Mouse (Mus musculus) hindbrain, embryonic 14.5 days (tissue): ENCODE measurements around the gene Tbcc. TPM values are rescaled to one million over a fixed set of nuclear protein-coding genes. Genes with fewer than 3 reads are reported as not detected.

Experiments used
- ATAC-seq: fragments of 200-750 bp; cut with Nextera tagmentation; 2 replicates; pipeline ENCODE4 v1.8.0; 2017; ENCODE audit warnings: moderate number of reproducible peaks, mild to moderate bottlenecking, moderate TSS enrichment, moderate library complexity; ENCODE audit not compliant: low FRiP score
- DNase-seq: peaks from one replicate; pipeline ENCODE4 v3.0.0-alpha.2; 2015; ENCODE audit warnings: low spot score
- H3K27ac ChIP-seq: fragments of 300-500 bp; sonication (generic); 2 replicates; pipeline ENCODE4 v1.5.1; 2014; ENCODE audit warnings: mild to moderate bottlenecking, moderate library complexity
- H3K27me3 ChIP-seq: fragments of 300-500 bp; sonication (generic); 2 replicates; pipeline ENCODE4 v1.6.1; 2014; ENCODE audit warnings: mild to moderate bottlenecking, low read length, mixed read lengths; ENCODE audit not compliant: control insufficient read depth, insufficient read depth
- H3K36me3 ChIP-seq: fragments of 300-500 bp; sonication (generic); replicated peaks from 2 replicates; pipeline ENCODE4 v1.6.1; 2014; ENCODE audit not compliant: control insufficient read depth, insufficient read depth
- H3K4me1 ChIP-seq: fragments of 300-500 bp; sonication (generic); replicated peaks from 2 replicates; pipeline ENCODE4 v1.6.1; 2014; ENCODE audit warnings: antibody characterized with exemption, low read length, mixed read lengths; ENCODE audit not compliant: control insufficient read depth, insufficient read depth
- H3K4me2 ChIP-seq: fragments of 300-500 bp; sonication (generic); replicated peaks from 2 replicates; pipeline ENCODE4 v1.6.1; 2014; ENCODE audit warnings: mild to moderate bottlenecking, moderate library complexity
- H3K4me3 ChIP-seq: fragments of 300-500 bp; sonication (generic); replicated peaks from 2 replicates; pipeline ENCODE4 v1.5.1; 2014; ENCODE audit warnings: mild to moderate bottlenecking, low read length
- H3K9ac ChIP-seq: fragments of 300-500 bp; sonication (generic); 2 replicates; pipeline ENCODE4 v1.6.1; 2014
- H3K9me3 ChIP-seq: fragments of 300-500 bp; sonication (generic); 2 replicates; pipeline ENCODE4 v1.6.1; 2016; ENCODE audit warnings: low read length; ENCODE audit not compliant: control insufficient read depth
- WGBS: fragments of 180-500 bp; shearing (Covaris S2); extraction: QIAGEN DNeasy Blood & Tissue Kit; methylation state at CpG from one replicate; pipeline ENCODE4 v1.1.7; 2014; 5-methylcytosine and 5-hydroxymethylcytosine counted together
- polyA plus RNA-seq: library from polyadenylated mRNA; unstranded; fragments of >200 nt; fragmentation: Nextera tagmentation; extraction: Ambion mirVana; gene quantifications from 2 replicates; pipeline ENCODE4 v1.2.1, GENCODE M21; 2014

Tbcc gene
- polyA plus RNA-seq, 1 experiment from 2014 or later, result 61.6 TPM

GRCm38 (mm10) chr17:46918951-46919350, 28.5 kb downstream of the Tbcc start:
- Histone ChIP-seq H3K9ac (no peak overlapping the region), H3K36me3 (no peaks in the 10 kb centered on the region), H3K4me1 (no peaks in the 10 kb centered on the region; the same call in 1 of the 2 replicates), H3K9me3 (no peaks in the 10 kb centered on the region), H3K4me2 (no peak overlapping the region), H3K4me3 (no peak overlapping the region), H3K27me3 (no peaks in the 10 kb centered on the region), H3K27ac (no peak overlapping the region)
- whole genome bisulfite sequencing, result 51% methylated on average over 4 of the region's 4 CpGs
- DNase-seq, result no peak
- no peak for ATAC-seq

- H3K9ac ChIP-seq, result no peak overlapping the region
- no peaks in the 10 kb centered on the region; the same call in 1 of the 2 replicates for H3K4me1 ChIP-seq
- ATAC-seq, result no peak
- H3K4me2 ChIP-seq, result no peak overlapping the region
- no peaks in the 10 kb centered on the region for H3K9me3 ChIP-seq
- H3K4me3 ChIP-seq, result no peak overlapping the region
- H3K36me3 ChIP-seq, result no peaks in the 10 kb centered on the region
- no peaks in the 10 kb centered on the region for H3K27me3 ChIP-seq
- no peak overlapping the region for H3K27ac ChIP-seq
- DNase-seq, result no peak
- WGBS, result 70% methylated on average over 6 of the region's 6 CpGs
Observed at GRCm38 (mm10) chr17:46920855-46921254, 30.4 kb downstream of the Tbcc start.

GRCm38 (mm10) chr17:46926192-46926591, 35.7 kb downstream of the Tbcc start:
- H3K9me3 ChIP-seq, result no peaks in the 10 kb centered on the region
- no peaks in the 10 kb centered on the region for H3K4me1 ChIP-seq
- H3K36me3 ChIP-seq, result peaks cover 34% of the 10 kb centered on the region
- no peak for ATAC-seq
- no peak overlapping the region for H3K4me2 ChIP-seq
- H3K27ac ChIP-seq, result no peak overlapping the region
- no peak overlapping the region for H3K4me3 ChIP-seq
- 60% methylated on average over 6 of the region's 6 CpGs for WGBS
- H3K9ac ChIP-seq, result no peak overlapping the region
- DNase-seq, result no peak
- H3K27me3 ChIP-seq, result no peaks in the 10 kb centered on the region

GRCm38 (mm10) chr17:46926941-46927340, 36.5 kb downstream of the Tbcc start:
- Histone ChIP-seq H3K4me2 (no peak overlapping the region), H3K4me3 (no peak overlapping the region), H3K9me3 (no peaks in the 10 kb centered on the region), H3K27ac (no peak overlapping the region), H3K4me1 (no peaks in the 10 kb centered on the region), H3K27me3 (no peaks in the 10 kb centered on the region), H3K9ac (no peak overlapping the region), H3K36me3 (peaks cover 42% of the 10 kb centered on the region)
- DNase-seq (no peak), ATAC-seq (no peak)
- 70% methylated on average over 3 of the region's 3 CpGs for WGBS

GRCm38 (mm10) chr17:46927781-46928180, 37.3 kb downstream of the Tbcc start:
- ATAC-seq, result no peak
- H3K36me3 ChIP-seq, result peaks cover 50% of the 10 kb centered on the region
- no peaks in the 10 kb centered on the region for H3K4me1 ChIP-seq
- H3K9ac ChIP-seq, result no peak overlapping the region
- H3K4me3 ChIP-seq, result no peak overlapping the region
- H3K27ac ChIP-seq, result no peak overlapping the region
- no peaks in the 10 kb centered on the region for H3K27me3 ChIP-seq
- WGBS, result 94% methylated on average over 5 of the region's 5 CpGs
- H3K9me3 ChIP-seq, result no peaks in the 10 kb centered on the region
- no peak for DNase-seq
- no peak overlapping the region for H3K4me2 ChIP-seq

- H3K27me3 ChIP-seq, result no peaks in the 10 kb centered on the region
- no peak overlapping the region for H3K4me3 ChIP-seq
- H3K9me3 ChIP-seq, result no peaks in the 10 kb centered on the region
- no peak overlapping the region for H3K27ac ChIP-seq
- H3K9ac ChIP-seq, result no peak overlapping the region
- whole genome bisulfite sequencing, result 88% methylated on average over 12 of the region's 12 CpGs
- DNase-seq (no peak), ATAC-seq (no peak)
- peaks cover 65% of the 10 kb centered on the region for H3K36me3 ChIP-seq
- H3K4me1 ChIP-seq, result no peaks in the 10 kb centered on the region
- H3K4me2 ChIP-seq, result no peak overlapping the region
Observed at GRCm38 (mm10) chr17:46929277-46929676, 38.8 kb downstream of the Tbcc start.

- Histone ChIP-seq H3K9me3 (no peaks in the 10 kb centered on the region), H3K4me2 (no peak overlapping the region), H3K4me3 (no peak overlapping the region), H3K27me3 (no peaks in the 10 kb centered on the region), H3K9ac (no peak overlapping the region), H3K27ac (no peak overlapping the region), H3K4me1 (no peaks in the 10 kb centered on the region), H3K36me3 (peaks cover 71% of the 10 kb centered on the region)
- DNase-seq (no peak), ATAC-seq (no peak)
- WGBS, result 97% methylated on average over 7 of the region's 7 CpGs
Observed at GRCm38 (mm10) chr17:46929897-46930296, 39.4 kb downstream of the Tbcc start.

GRCm38 (mm10) chr17:46932961-46933360, 42.5 kb downstream of the Tbcc start:
- ATAC-seq (no peak), DNase-seq (no peak)
- H3K27ac ChIP-seq, result no peak overlapping the region
- peaks cover 98% of the 10 kb centered on the region for H3K36me3 ChIP-seq
- no peaks in the 10 kb centered on the region for H3K27me3 ChIP-seq
- no peaks in the 10 kb centered on the region for H3K9me3 ChIP-seq
- WGBS, result 95% methylated on average over 5 of the region's 5 CpGs
- H3K4me1 ChIP-seq, result no peaks in the 10 kb centered on the region
- H3K4me3 ChIP-seq, result no peak overlapping the region
- H3K9ac ChIP-seq, result no peak overlapping the region
- no peak overlapping the region for H3K4me2 ChIP-seq

GRCm38 (mm10) chr17:46933557-46934348, 43.3 kb downstream of the Tbcc start:
- no peak overlapping the region for H3K4me3 ChIP-seq
- ATAC-seq, result no peak
- peak; percentile 67 for DNase-seq
- no peaks in the 10 kb centered on the region for H3K27me3 ChIP-seq
- no peaks in the 10 kb centered on the region for H3K9me3 ChIP-seq
- 84% methylated on average over 19 of the region's 19 CpGs for WGBS
- H3K4me1 ChIP-seq, result no peaks in the 10 kb centered on the region
- no peak overlapping the region for H3K9ac ChIP-seq
- H3K36me3 ChIP-seq, result peaks cover 99% of the 10 kb centered on the region
- no peak overlapping the region for H3K27ac ChIP-seq
- no peak overlapping the region for H3K4me2 ChIP-seq
